Mouse (Mus musculus) hindbrain, postnatal 0 days (tissue): Measurements from ENCODE around the gene Oxct2a. TPM values are rescaled to one million over a fixed set of nuclear protein-coding genes. Genes with fewer than 3 reads are reported as not detected.
"Not testable (repeated sequence)": the region's sequence is repeated elsewhere in the genome, so short reads cannot be mapped to it uniquely, and the experiment has no call there.

Source experiments
- ATAC-seq: fragments of 200-750 bp; cut with Nextera tagmentation; 2 replicates; pipeline ENCODE4 v1.8.0; 2017; ENCODE audit warnings: mild to moderate bottlenecking, moderate TSS enrichment, moderate library complexity
- DNase-seq: peaks from one replicate; pipeline ENCODE4 v3.0.0-alpha.2; 2015; ENCODE audit warnings: low spot score
- H3K27ac ChIP-seq: fragments of 300-500 bp; sonication (generic); 2 replicates; pipeline ENCODE4 v1.5.1; 2014; ENCODE audit warnings: mild to moderate bottlenecking
- H3K27me3 ChIP-seq: fragments of 300-500 bp; sonication (generic); 2 replicates; pipeline ENCODE4 v1.6.1; 2014; ENCODE audit warnings: low read length, mixed read lengths; ENCODE audit not compliant: insufficient read depth
- H3K36me3 ChIP-seq: fragments of 300-500 bp; sonication (generic); 2 replicates; pipeline ENCODE4 v1.6.1; 2014; ENCODE audit warnings: low read length, mixed read lengths; ENCODE audit not compliant: insufficient read depth
- H3K4me1 ChIP-seq: fragments of 300-500 bp; sonication (generic); 2 replicates; pipeline ENCODE4 v1.6.1; 2014; ENCODE audit warnings: antibody characterized with exemption, low read length, mixed read lengths; ENCODE audit not compliant: insufficient read depth
- H3K4me2 ChIP-seq: fragments of 300-500 bp; sonication (generic); 2 replicates; pipeline ENCODE4 v1.6.1; 2014; ENCODE audit warnings: low read depth, mild to moderate bottlenecking, low read length, moderate library complexity, mixed read lengths
- H3K4me3 ChIP-seq: fragments of 300-500 bp; sonication (generic); 2 replicates; pipeline ENCODE4 v1.5.1; 2014; ENCODE audit warnings: low read length
- H3K9ac ChIP-seq: fragments of 300-500 bp; sonication (generic); replicated peaks from 2 replicates; pipeline ENCODE4 v1.6.1; 2014; ENCODE audit warnings: mild to moderate bottlenecking, low read length, moderate library complexity, mixed read lengths
- H3K9me3 ChIP-seq: fragments of 300-500 bp; sonication (generic); 2 replicates; pipeline ENCODE4 v1.6.1; 2016; ENCODE audit warnings: low read length, mixed read lengths
- CTCF ChIP-seq: IDR thresholded peaks from 2 replicates; pipeline ENCODE4 v1.5.1; 2016; ENCODE audit warnings: antibody characterized with exemption, control low read depth, low read depth
- WGBS: fragments of 180-500 bp; shearing (Covaris S2); extraction: QIAGEN DNeasy Blood & Tissue Kit; methylation state at CpG from one replicate; pipeline ENCODE4 v1.1.7; 2014; 5-methylcytosine and 5-hydroxymethylcytosine counted together
- polyA plus RNA-seq: library from polyadenylated mRNA; unstranded; fragments of >200 nt; fragmentation: Nextera tagmentation; extraction: Ambion mirVana; gene quantifications from 2 replicates; pipeline ENCODE4 v1.2.1, GENCODE M21; 2015
- total RNA-seq: library from RNA; depleted of rRNA; stranded (reverse); fragments of >200 nt; gene quantifications from 2 replicates; pipeline ENCODE4 v1.2.3, GENCODE M21; 2014

The Oxct2a gene
- total and polyA plus RNA-seq, 2 experiments from 2014 or later = 0.20 to 0.47 TPM

DNA sequence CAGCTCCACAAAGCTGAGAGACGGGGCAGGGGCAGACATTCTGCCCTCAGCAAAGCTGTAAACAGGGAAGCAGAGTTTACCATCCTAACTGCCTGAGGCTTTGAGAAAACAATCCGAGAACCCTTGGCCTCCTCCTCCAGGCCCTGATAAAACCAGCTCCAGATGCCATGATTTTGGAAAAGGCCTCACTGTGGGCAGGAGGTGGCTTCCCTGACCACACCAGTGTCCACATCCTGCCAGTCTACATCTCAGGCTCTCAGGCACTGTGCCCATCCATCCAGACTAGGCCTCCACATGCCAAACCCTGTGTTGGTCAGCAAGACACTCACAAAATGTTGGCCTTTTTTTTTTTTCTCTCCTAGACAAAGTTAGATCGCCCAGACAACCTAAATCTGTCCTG, 10.7 kb upstream of the Oxct2a start:
- 79% methylated on average over 3 of the region's 3 CpGs for WGBS
- Histone ChIP-seq H3K36me3 (no peaks in the 10 kb centered on the region), H3K4me2 (no peak overlapping the region), H3K9me3 (no peaks in the 10 kb centered on the region), H3K27ac (no peak overlapping the region), H3K9ac (no peak overlapping the region), H3K4me3 (no peak overlapping the region), H3K4me1 (no peaks in the 10 kb centered on the region), H3K27me3 (no peaks in the 10 kb centered on the region)
- DNase-seq (no peak), ATAC-seq (no peak)
- no peak for TF ChIP-seq CTCF

DNA sequence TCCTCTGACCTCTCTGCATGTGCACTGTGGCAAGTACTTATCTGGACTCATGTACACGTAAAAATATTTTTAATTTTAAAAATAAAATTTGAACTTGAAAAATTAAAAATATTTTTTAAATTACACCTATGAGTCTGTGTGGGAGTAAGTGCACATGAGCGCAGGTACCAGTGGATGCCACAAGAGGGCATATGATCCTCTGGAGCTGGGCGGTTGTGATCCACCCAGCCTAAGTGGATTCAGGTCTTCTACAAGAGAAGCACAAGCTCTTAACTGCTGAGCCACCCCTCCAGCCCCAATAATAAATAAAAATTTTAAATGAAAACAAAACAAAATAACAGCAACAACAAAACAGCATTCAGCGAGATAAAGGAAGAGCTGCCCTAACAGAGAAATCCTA, 9.7 kb upstream of the Oxct2a start:
- 97% methylated on average over 4 of the region's 4 CpGs for WGBS
- Histone ChIP-seq H3K27me3 (no peaks in the 10 kb centered on the region), H3K4me2 (no peak overlapping the region), H3K4me1 (no peaks in the 10 kb centered on the region), H3K27ac (no peak overlapping the region), H3K9me3 (no peaks in the 10 kb centered on the region), H3K4me3 (no peak overlapping the region), H3K9ac (no peak overlapping the region), H3K36me3 (no peaks in the 10 kb centered on the region)
- ATAC-seq (no peak), DNase-seq (no peak)
- TF ChIP-seq CTCF = no peak

DNA sequence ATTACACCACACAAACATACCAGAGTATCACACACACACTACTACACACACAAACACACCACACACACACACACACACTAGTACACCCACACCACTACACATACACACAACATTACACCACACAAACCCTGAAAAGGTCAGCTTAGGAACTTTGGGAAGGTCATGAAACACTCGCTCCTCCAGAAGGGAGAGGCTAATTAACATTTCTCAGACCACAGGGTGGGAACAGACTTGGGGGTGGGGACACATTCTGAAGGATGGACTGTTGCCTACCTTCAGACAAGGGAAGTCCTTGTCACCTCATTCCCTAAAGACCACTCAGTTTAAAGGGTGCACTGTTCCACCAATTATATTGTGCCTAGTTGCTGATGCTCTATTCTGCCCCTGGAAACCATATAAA, 8.5 kb upstream of the Oxct2a start:
- H3K4me3 ChIP-seq, H3K4me1 ChIP-seq, H3K36me3 ChIP-seq, H3K27ac ChIP-seq, H3K4me2 ChIP-seq, H3K9me3 ChIP-seq, H3K9ac ChIP-seq, H3K27me3 ChIP-seq, DNase-seq, ATAC-seq: not testable (repeated sequence)
- WGBS = 80% methylated on average over 1 of the region's 1 CpGs

DNA sequence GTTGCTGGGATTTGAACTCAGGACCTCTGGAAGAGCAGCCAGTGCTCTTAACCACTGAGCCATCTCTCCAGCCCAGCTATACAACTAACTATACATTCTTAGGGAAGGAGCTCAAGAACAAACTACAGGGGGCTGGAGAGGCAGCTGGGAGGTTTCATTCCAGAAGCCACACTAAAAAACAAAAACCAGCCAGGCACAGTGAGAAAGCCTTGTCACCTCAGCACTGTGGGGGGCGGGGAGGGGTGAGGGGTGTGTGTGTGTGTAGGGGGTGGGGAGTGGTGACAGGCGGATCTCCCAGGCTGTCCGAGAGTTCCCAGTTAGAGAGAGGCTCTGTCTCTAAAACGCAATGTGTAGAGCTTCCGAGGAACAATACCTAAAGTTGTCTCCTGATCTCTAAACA, 7.9 kb upstream of the Oxct2a start:
- 68% methylated on average over 5 of the region's 5 CpGs for WGBS
- no peak for ATAC-seq

DNA sequence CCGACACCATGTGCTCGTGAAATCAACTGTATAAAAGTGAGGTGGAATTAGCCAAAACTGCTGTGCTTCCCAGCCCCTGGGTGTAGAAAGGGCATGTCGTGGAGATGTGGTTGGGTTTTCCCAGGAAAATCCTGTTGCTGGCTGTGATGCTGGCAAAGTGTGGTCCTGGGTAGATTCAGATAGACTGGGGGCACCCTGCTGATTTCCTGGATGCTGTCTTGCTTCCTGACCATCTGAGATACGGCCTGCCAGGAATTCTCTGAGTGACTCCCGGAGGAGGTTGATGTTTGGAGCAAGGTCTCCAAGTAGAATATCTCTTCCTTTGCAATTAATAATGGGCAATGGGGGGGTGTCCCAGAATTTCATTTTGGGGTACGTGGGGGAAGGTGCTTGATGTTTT, 5.5 kb upstream of the Oxct2a start:
- Histone ChIP-seq H3K9ac (no peak overlapping the region), H3K27me3 (no peaks in the 10 kb centered on the region), H3K4me3 (no peak overlapping the region), H3K9me3 (no peaks in the 10 kb centered on the region), H3K27ac (no peak overlapping the region), H3K36me3 (no peaks in the 10 kb centered on the region), H3K4me1 (no peaks in the 10 kb centered on the region), H3K4me2 (no peak overlapping the region)
- ATAC-seq (no peak), DNase-seq (no peak)
- 62% methylated on average over 6 of the region's 6 CpGs for WGBS
- no peak for TF ChIP-seq CTCF

More for the DNA sequence above, 7.9 kb upstream of the Oxct2a start:
- no peaks in the 10 kb centered on the region for H3K36me3 ChIP-seq
- no peaks in the 10 kb centered on the region for H3K4me1 ChIP-seq
- H3K27ac ChIP-seq = no peak overlapping the region
- H3K9me3 ChIP-seq = no peaks in the 10 kb centered on the region
- TF ChIP-seq CTCF = no peak
- no peak overlapping the region for H3K4me2 ChIP-seq
- DNase-seq = no peak
- H3K9ac ChIP-seq = no peak overlapping the region
- no peaks in the 10 kb centered on the region for H3K27me3 ChIP-seq
- no peak overlapping the region for H3K4me3 ChIP-seq

DNA sequence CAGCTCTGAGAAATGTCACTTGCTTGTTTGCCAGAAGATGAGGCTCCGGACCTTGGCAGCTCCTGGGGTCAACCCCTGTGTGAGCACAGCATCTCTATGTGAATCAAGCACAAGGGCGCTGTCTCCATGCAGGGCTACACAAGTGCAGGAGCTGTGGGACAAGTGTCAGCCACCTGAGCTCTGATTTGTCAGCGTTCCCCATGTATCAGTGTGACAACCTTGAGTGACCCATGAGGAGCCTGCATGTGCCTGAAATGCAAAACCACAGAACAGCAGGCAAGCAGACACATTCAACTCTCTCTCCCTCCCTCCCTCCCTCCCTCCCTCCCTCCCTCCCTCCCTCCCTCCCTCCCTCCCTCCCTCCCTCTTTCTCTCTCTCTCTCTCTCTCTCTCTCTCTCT, 4.2 kb upstream of the Oxct2a start:
- Histone ChIP-seq H3K9ac (no peak overlapping the region), H3K27ac (no peak overlapping the region), H3K9me3 (no peaks in the 10 kb centered on the region), H3K4me1 (no peaks in the 10 kb centered on the region), H3K36me3 (no peaks in the 10 kb centered on the region), H3K27me3 (no peaks in the 10 kb centered on the region), H3K4me3 (no peak overlapping the region), H3K4me2 (no peak overlapping the region)
- ATAC-seq (no peak), DNase-seq (no peak)
- 43% methylated on average over 3 of the region's 3 CpGs for WGBS
- no peak for TF ChIP-seq CTCF

DNA sequence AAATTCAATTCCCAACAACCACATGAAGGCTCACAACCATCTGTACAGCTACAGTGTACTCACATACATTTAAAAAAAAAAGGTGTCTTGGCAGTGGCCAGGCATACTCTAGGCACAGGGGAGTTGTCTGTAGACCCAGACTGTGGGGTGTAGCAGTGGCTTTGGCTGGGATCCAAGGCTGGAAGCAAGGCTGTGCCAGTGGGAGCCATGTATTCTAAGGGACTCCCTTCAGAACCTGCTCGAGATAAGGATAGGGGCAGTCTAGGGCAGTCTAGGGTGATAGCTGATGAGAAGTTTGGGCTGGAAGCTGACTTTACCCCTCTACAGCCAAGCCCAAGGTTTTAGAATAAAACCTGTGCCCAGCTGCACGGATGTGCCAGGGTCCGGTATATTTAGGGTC, 2.7 kb upstream of the Oxct2a start:
- Histone ChIP-seq H3K9ac (no peak overlapping the region), H3K27me3 (no peaks in the 10 kb centered on the region), H3K4me2 (no peak overlapping the region), H3K4me3 (no peak overlapping the region), H3K9me3 (no peaks in the 10 kb centered on the region), H3K4me1 (no peaks in the 10 kb centered on the region), H3K36me3 (no peaks in the 10 kb centered on the region), H3K27ac (no peak overlapping the region)
- DNase-seq = no peak
- WGBS = 65% methylated on average over 3 of the region's 3 CpGs
- ATAC-seq = no peak
- no peak for TF ChIP-seq CTCF

DNA sequence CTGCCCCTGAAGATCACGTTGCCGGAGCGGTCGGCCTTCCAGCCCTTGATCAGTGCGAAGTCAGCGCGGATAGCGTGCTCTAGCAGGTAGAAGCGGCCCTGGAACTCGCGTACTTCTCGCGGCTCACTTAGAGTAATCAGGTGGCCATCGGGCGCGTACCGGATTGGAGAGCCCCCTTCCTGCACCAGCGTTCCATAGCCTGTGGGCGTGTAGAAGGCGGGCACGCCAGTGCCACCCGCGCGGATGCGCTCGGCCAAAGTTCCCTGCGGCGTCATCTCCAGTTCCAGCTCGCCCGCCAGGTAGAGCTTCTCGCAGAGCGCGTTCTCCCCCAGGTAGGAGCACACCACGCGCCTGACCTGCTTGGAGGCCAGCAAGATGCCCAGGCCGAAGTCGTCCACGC, 524 bp downstream of the Oxct2a start:
- Histone ChIP-seq H3K4me2 (peak overlapping the region; percentile 46; the same call in 1 of the 2 replicates), H3K4me3 (peak overlapping the region; percentile 21)
- H3K9me3 ChIP-seq, H3K27ac ChIP-seq, H3K9ac ChIP-seq, H3K27me3 ChIP-seq, H3K36me3 ChIP-seq, H3K4me1 ChIP-seq: not testable (repeated sequence)
- WGBS = 16% methylated on average over 23 of the region's 38 CpGs
- DNase-seq (peak; percentile 17), ATAC-seq (peak; percentile 83)
